Mouse (Mus musculus): Measurements from ENCODE around the gene Catsper3.

The Catsper3 gene

GRCm38 (mm10) chr13:55784268-55784667 is at the start of gene Catsper3:
Gene Catsper3 (plus strand): TSS chr13:55784568.
- no peak for DNase-seq

GRCm38 (mm10) chr13:55737885-55738284 is 46.5 kb upstream of the Catsper3 start:
- DNase-seq = no peak

GRCm38 (mm10) chr13:55742306-55742705 is 42.1 kb upstream of the Catsper3 start:
- no peak for DNase-seq

GRCm38 (mm10) chr13:55754380-55754779 is 30.0 kb upstream of the Catsper3 start:
- no peak for DNase-seq

GRCm38 (mm10) chr13:55756789-55757188 is 27.6 kb upstream of the Catsper3 start:
- DNase-seq = no peak

GRCm38 (mm10) chr13:55757645-55758044 is 26.7 kb upstream of the Catsper3 start:
- DNase-seq = no peak

- peak; percentile 13 for DNase-seq
These were observed 23.8 kb upstream of the Catsper3 start for GRCm38 (mm10) chr13:55760576-55760975.

GRCm38 (mm10) chr13:55761486-55761885 is 22.9 kb upstream of the Catsper3 start:
- no peak for DNase-seq

- DNase-seq = no peak
These were observed 10.0 kb upstream of the Catsper3 start for GRCm38 (mm10) chr13:55774352-55774751.

GRCm38 (mm10) chr13:55775056-55775455 is 9.3 kb upstream of the Catsper3 start:
- DNase-seq = no peak

- DNase-seq = no peak
These were observed 1.8 kb downstream of the Catsper3 start for GRCm38 (mm10) chr13:55786120-55786519.

- DNase-seq = no peak
These were observed 16.9 kb downstream of the Catsper3 start for GRCm38 (mm10) chr13:55801246-55801645.

GRCm38 (mm10) chr13:55803973-55804372 is 19.6 kb downstream of the Catsper3 start:
- no peak for DNase-seq

GRCm38 (mm10) chr13:55809041-55809623 is 24.8 kb downstream of the Catsper3 start:
- DNase-seq = no peak

GRCm38 (mm10) chr13:55809707-55810106 is 25.3 kb downstream of the Catsper3 start:
- no peak for DNase-seq

- no peak for DNase-seq
These were observed 26.6 kb downstream of the Catsper3 start for GRCm38 (mm10) chr13:55810947-55811346.

- DNase-seq = no peak
These were observed 29.2 kb downstream of the Catsper3 start for GRCm38 (mm10) chr13:55813490-55814016.

GRCm38 (mm10) chr13:55814834-55815233 is 30.5 kb downstream of the Catsper3 start:
- no peak for DNase-seq

GRCm38 (mm10) chr13:55822499-55822898 is 38.1 kb downstream of the Catsper3 start:
- DNase-seq = no peak

GRCm38 (mm10) chr13:55824151-55824945 is 40.0 kb downstream of the Catsper3 start:
- no peak for DNase-seq

- no peak for DNase-seq
These were observed 40.9 kb downstream of the Catsper3 start for GRCm38 (mm10) chr13:55825245-55825681.

GRCm38 (mm10) chr13:55826008-55826671 is 41.8 kb downstream of the Catsper3 start:
- DNase-seq = no peak

All from kidney, adult 11 months (tissue).